Mouse (Mus musculus) heart, adult 2 months (tissue): ENCODE results near the gene Otoa.

Source experiments
- CTCF ChIP-seq: fragments of 200-600 bp; IDR thresholded peaks from 2 replicates; pipeline ENCODE4 v1.8.1; 2022; ENCODE audit warnings: antibody characterized with exemption, mild to moderate bottlenecking, moderate library complexity
- POLR2A ChIP-seq: fragments of 200-500 bp; IDR thresholded peaks from 2 replicates; pipeline ENCODE4 v1.6.1; 2011; ENCODE audit warnings: mild to moderate bottlenecking, low read depth, low read length, control low read depth; ENCODE audit not compliant: insufficient read depth

GRCm38 (mm10) chr7:121188976-121189375, 107.5 kb downstream of the Otoa start:
- TF ChIP-seq POLR2A, result no peak
- no peak for TF ChIP-seq CTCF
